Mouse (Mus musculus) CH12.LX (cell line): ENCODE results near the gene Tmem63c. TPM values are rescaled to one million over a fixed set of nuclear protein-coding genes. Genes with fewer than 3 reads are reported as not detected.

ENCODE experiments used
- DNase-seq: peaks from one replicate; pipeline ENCODE4 v3.0.0-alpha.2; 2013; ENCODE audit errors: extremely low read depth
- H3K27ac ChIP-seq: 2 replicates; pipeline ENCODE4 v1.5.1; 2012; ENCODE audit warnings: low read depth, mild to moderate bottlenecking, control low read depth, moderate library complexity; ENCODE audit not compliant: insufficient read depth
- H3K27me3 ChIP-seq: replicated peaks from 2 replicates; pipeline ENCODE3; 2012; ENCODE audit warnings: inconsistent platforms
- H3K36me3 ChIP-seq, 2 experiments: replicated peaks in 1 of 2; 2 replicates each; pipeline versions ENCODE3 to v1.6.1; 2012; ENCODE audit warnings: inconsistent platforms in 1 of 2, low read length in 1 of 2, mild to moderate bottlenecking in 1 of 2, mixed read lengths in 1 of 2, moderate library complexity in 1 of 2; ENCODE audit not compliant: control insufficient read depth in 1 of 2, insufficient read depth in 1 of 2
- H3K4me1 ChIP-seq, 2 experiments: 2 replicates each; pipeline ENCODE4 v1.6.1; 2012; ENCODE audit warnings: inconsistent platforms in 1 of 2, moderate library complexity in 1 of 2; ENCODE audit not compliant: insufficient read depth in 2 of 2, control insufficient read depth in 1 of 2
- H3K4me2 ChIP-seq: 2 replicates; pipeline ENCODE4 v1.6.1; 2012; ENCODE audit warnings: low read depth, mild to moderate bottlenecking, control low read depth; ENCODE audit not compliant: poor library complexity, insufficient read depth, severe bottlenecking
- H3K4me3 ChIP-seq, 3 experiments: fragments of 150-350 bp in 1 of 3; sonication (generic) in 1 of 3; replicated peaks in 1 of 3; 2 replicates each; pipeline versions ENCODE3 to v1.5.1; 2011 to 2012; ENCODE audit warnings: low read depth in 2 of 3, low read length in 2 of 3, mild to moderate bottlenecking in 2 of 3, moderate library complexity in 2 of 3, control low read depth in 1 of 3, improper control_type of control experiment in 1 of 3, inconsistent platforms in 1 of 3, mixed read lengths in 1 of 3; ENCODE audit not compliant: poor library complexity in 1 of 3
- H3K79me2 ChIP-seq: replicated peaks from 2 replicates; pipeline ENCODE4 v1.6.1; 2012; ENCODE audit warnings: mild to moderate bottlenecking, moderate library complexity; ENCODE audit not compliant: control insufficient read depth, poor library complexity, insufficient read depth, severe bottlenecking; ENCODE audit errors: extremely low read depth
- H3K9ac ChIP-seq: 2 replicates; pipeline ENCODE4 v1.6.1; 2012; ENCODE audit warnings: low read depth, mild to moderate bottlenecking, control low read depth, moderate library complexity; ENCODE audit not compliant: insufficient read depth
- H3K9me3 ChIP-seq: replicated peaks from 2 replicates; pipeline ENCODE3; 2012; ENCODE audit warnings: low read length, inconsistent platforms, mixed read lengths
- CHD2 ChIP-seq: IDR thresholded peaks from 2 replicates; pipeline ENCODE4 v1.6.1; 2011; ENCODE audit warnings: low read length, improper control_type of control experiment
- E2F4 ChIP-seq: IDR thresholded peaks from 2 replicates; pipeline ENCODE4 v1.6.1; 2011; ENCODE audit warnings: low read depth, low read length, improper control_type of control experiment; ENCODE audit not compliant: insufficient replicate concordance
- ELF1 ChIP-seq: IDR thresholded peaks from 2 replicates; pipeline ENCODE4 v1.6.1; 2014; ENCODE audit warnings: low read depth, mild to moderate bottlenecking, inconsistent platforms, low read length, improper control_type of control experiment
- ETS1 ChIP-seq: conservative IDR thresholded peaks from 2 replicates; pipeline ENCODE4 v1.6.1; 2012; ENCODE audit warnings: low read depth, mild to moderate bottlenecking, inconsistent platforms, low read length, improper control_type of control experiment, moderate library complexity
- GABPA ChIP-seq: IDR thresholded peaks from 2 replicates; pipeline ENCODE4 v1.6.1; 2012; ENCODE audit warnings: low read depth, low read length, improper control_type of control experiment, inconsistent platforms; ENCODE audit not compliant: insufficient replicate concordance
- HCFC1 ChIP-seq: IDR thresholded peaks from 2 replicates; pipeline ENCODE4 v1.6.1; 2012; ENCODE audit warnings: low read depth, mild to moderate bottlenecking, inconsistent platforms, low read length, improper control_type of control experiment
- IRF4 ChIP-seq: IDR thresholded peaks from 2 replicates; pipeline ENCODE4 v1.6.1; 2014; ENCODE audit warnings: low read depth, mild to moderate bottlenecking, inconsistent platforms, low read length, improper control_type of control experiment
- JUN ChIP-seq: IDR thresholded peaks from 2 replicates; pipeline ENCODE4 v1.6.1; 2011; ENCODE audit warnings: low read depth, mild to moderate bottlenecking, low read length, improper control_type of control experiment, moderate library complexity; ENCODE audit not compliant: insufficient read depth
- KAT2A ChIP-seq: IDR thresholded peaks from 2 replicates; pipeline ENCODE4 v1.6.1; 2012; ENCODE audit warnings: low read length, improper control_type of control experiment, inconsistent platforms; ENCODE audit not compliant: insufficient replicate concordance
- MAFK ChIP-seq: IDR thresholded peaks from 2 replicates; pipeline ENCODE4 v1.6.1; 2011; ENCODE audit warnings: low read length, improper control_type of control experiment; ENCODE audit not compliant: insufficient replicate concordance
- MAX ChIP-seq: IDR thresholded peaks from 2 replicates; pipeline ENCODE4 v1.6.1; 2011; ENCODE audit warnings: low read length, improper control_type of control experiment
- MAZ ChIP-seq: IDR thresholded peaks from 2 replicates; pipeline ENCODE4 v1.6.1; 2012; ENCODE audit warnings: low read depth, mild to moderate bottlenecking, inconsistent platforms, low read length, improper control_type of control experiment, moderate library complexity
- MXI1 ChIP-seq: IDR thresholded peaks from 2 replicates; pipeline ENCODE4 v1.6.1; 2011; ENCODE audit warnings: mild to moderate bottlenecking, low read depth, low read length, improper control_type of control experiment
- MYC ChIP-seq: IDR thresholded peaks from 2 replicates; pipeline ENCODE4 v1.6.1; 2011; ENCODE audit warnings: low read depth, mild to moderate bottlenecking, improper control_type of control experiment, low read length
- NRF1 ChIP-seq: IDR thresholded peaks from 2 replicates; pipeline ENCODE4 v1.6.1; 2014; ENCODE audit warnings: low read depth, mild to moderate bottlenecking, inconsistent platforms, low read length, improper control_type of control experiment, moderate library complexity
- PAX5 ChIP-seq: IDR thresholded peaks from 2 replicates; pipeline ENCODE4 v1.6.1; 2012; ENCODE audit warnings: low read length, inconsistent platforms, mixed read lengths
- POLR2AphosphoS2 ChIP-seq: IDR thresholded peaks from 2 replicates; pipeline ENCODE4 v1.6.1; 2011; ENCODE audit warnings: low read depth, low read length, improper control_type of control experiment
- RAD21 ChIP-seq: IDR thresholded peaks from 2 replicates; pipeline ENCODE4 v1.6.1; 2011; ENCODE audit warnings: low read depth, mild to moderate bottlenecking, low read length, improper control_type of control experiment, moderate library complexity
- RCOR1 ChIP-seq: conservative IDR thresholded peaks from 2 replicates; pipeline ENCODE4 v1.6.1; 2012; ENCODE audit warnings: low read depth, mild to moderate bottlenecking, inconsistent platforms, low read length, improper control_type of control experiment
- SIN3A ChIP-seq: IDR thresholded peaks from 2 replicates; pipeline ENCODE4 v1.6.1; 2012; ENCODE audit warnings: low read length, improper control_type of control experiment, inconsistent platforms
- SMC3 ChIP-seq: IDR thresholded peaks from 2 replicates; pipeline ENCODE4 v1.6.1; 2011; ENCODE audit warnings: low read depth, low read length, improper control_type of control experiment
- TBP ChIP-seq: conservative IDR thresholded peaks from 2 replicates; pipeline ENCODE4 v1.6.1; 2011; ENCODE audit warnings: low read depth, low read length, improper control_type of control experiment
- TCF12 ChIP-seq: IDR thresholded peaks from 2 replicates; pipeline ENCODE4 v1.6.1; 2014; ENCODE audit warnings: low read depth, mild to moderate bottlenecking, inconsistent platforms, low read length, improper control_type of control experiment
- USF1 ChIP-seq: IDR thresholded peaks from 2 replicates; pipeline ENCODE4 v1.6.1; 2014; ENCODE audit warnings: low read depth, mild to moderate bottlenecking, inconsistent platforms, low read length, improper control_type of control experiment
- USF2 ChIP-seq: conservative IDR thresholded peaks from 2 replicates; pipeline ENCODE4 v1.6.1; 2011; ENCODE audit warnings: low read depth, low read length, improper control_type of control experiment
- ZKSCAN1 ChIP-seq: IDR thresholded peaks from 2 replicates; pipeline ENCODE4 v1.6.1; 2012; ENCODE audit warnings: low read depth, inconsistent platforms, low read length, improper control_type of control experiment, borderline replicate concordance
- ZMIZ1 ChIP-seq: IDR thresholded peaks from 2 replicates; pipeline ENCODE4 v1.6.1; 2012; ENCODE audit warnings: low read depth, mild to moderate bottlenecking, inconsistent platforms, low read length, improper control_type of control experiment
- ZNF384 ChIP-seq: IDR thresholded peaks from 2 replicates; pipeline ENCODE4 v1.6.1; 2012; ENCODE audit warnings: low read depth, low read length, improper control_type of control experiment, inconsistent platforms
- dilution Hi-C: fragments of 300-500 bp; cut with MboI; formaldehyde crosslinking; loops from 2 replicates; pipeline ENCODE4 v1.14.3; 2020; ENCODE audit warnings: low sequenced_read_pairs; ENCODE audit not compliant: extremely low pct_unique_long_range_greater_than_20kb, extremely low pct_ligation_motif_present
- in situ Hi-C: fragments of 300-500 bp; cut with MboI; formaldehyde crosslinking; loops from 3 replicates; pipeline ENCODE4 v1.14.3; 2019; ENCODE audit warnings: low sequenced_read_pairs, low pct_ligation_motif_present, low pct_unique_long_range_greater_than_20kb, mixed read lengths
- polyA plus RNA-seq: library from polyadenylated mRNA; unstranded; fragments of >175 nt; gene quantifications from 2 replicates; pipeline ENCODE4 v1.2.1, GENCODE M21; 2012; ENCODE audit warnings: low read depth; ENCODE audit not compliant: insufficient read length
- total RNA-seq, 2 experiments: library from RNA; depleted of rRNA; stranded (reverse); fragments of 300-350 nt in 1 of 2; fragments of >200 nt in 1 of 2; gene quantifications; 2 replicates each; pipeline ENCODE4 v1.2.3; 2012 to 2014

Tmem63c gene
- total and polyA plus RNA-seq, 3 experiments = 0.08 to 0.53 (median 0.11) TPM

DNA sequence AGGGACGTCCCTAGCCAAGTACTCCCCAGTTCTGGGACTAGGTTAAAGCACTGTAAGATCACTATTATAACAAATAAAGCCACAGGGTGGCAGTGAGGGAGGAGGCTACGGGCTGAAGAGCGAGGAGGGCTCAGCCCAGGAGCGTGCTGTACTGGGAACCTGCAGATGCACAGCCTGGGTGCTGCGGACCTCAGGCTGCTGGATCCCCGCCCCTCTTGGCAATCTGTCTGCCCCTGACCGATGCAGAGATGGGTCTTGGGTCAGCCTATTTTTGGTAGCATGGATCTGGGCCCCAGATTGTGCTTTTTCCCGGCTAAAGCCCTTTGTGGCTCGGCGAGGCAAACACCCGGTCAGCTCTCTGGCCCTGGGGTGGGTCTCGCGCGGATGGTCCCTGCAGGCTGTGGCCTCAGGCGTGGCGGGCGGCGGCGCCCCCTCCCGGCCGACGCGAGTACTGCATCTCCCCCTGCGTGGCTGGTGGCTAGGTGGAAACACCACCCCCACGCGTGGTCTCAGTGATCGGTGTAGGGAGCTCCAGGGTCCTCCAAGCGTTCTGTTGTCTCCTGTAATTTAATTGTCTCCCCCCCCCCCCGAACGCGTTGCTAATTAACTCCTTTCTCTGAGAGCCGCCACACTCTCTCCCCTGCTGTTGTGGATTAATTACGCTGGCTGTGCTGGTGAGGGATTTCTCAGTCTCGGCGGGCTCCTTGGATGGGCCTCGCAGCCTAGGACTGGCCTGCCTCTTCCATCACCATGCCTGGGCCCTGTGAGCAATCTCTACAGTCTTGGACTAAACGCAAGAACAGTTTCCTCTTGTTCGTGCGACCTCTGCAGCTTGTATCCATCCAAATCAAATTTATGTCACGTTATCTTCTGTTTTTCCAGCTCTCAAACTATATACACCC, 46.5 kb upstream of the Tmem63c start (continued):
- no peak for TF ChIP-seq SIN3A
- TF ChIP-seq MYC = no peak
- TF ChIP-seq HCFC1 = no peak
- no peak for TF ChIP-seq ZNF384
- no peak for TF ChIP-seq TBP
- no peak for TF ChIP-seq MXI1
- no peak for TF ChIP-seq USF1
- no peak for TF ChIP-seq TCF12
- TF ChIP-seq NRF1 = no peak
- TF ChIP-seq SMC3 = peak; percentile 78
- TF ChIP-seq JUN = no peak
- no peak for TF ChIP-seq ELF1
- no peak for TF ChIP-seq IRF4
- no peak for TF ChIP-seq GABPA
- TF ChIP-seq ZKSCAN1 = no peak
- peak; percentile 58 for TF ChIP-seq RAD21
- TF ChIP-seq MAZ = no peak

DNA sequence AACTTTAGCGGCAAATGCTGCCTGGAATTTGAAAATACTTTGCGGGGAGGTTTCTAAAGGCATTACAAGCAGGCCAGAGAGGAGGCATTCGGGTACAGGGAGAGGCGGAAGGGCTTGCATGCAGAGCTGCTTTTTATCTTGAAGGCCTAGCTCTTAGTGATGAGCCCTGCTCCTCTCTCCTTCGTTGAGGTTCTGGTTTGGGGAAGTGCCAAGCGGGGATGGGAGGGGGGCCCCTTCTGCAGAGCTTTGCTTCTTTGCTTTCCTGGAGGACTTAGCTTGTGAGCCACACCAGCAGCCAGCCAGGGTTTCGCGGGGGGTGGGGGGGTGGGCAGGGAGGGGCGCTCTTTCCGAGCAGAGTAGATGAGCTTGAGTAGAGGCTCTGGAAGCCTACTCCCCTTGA, 45.4 kb upstream of the Tmem63c start:
- Histone ChIP-seq H3K9me3 (no peaks in the 10 kb centered on the region), H3K27me3 (peaks cover 29% of the 10 kb centered on the region), H3K4me1 (peaks cover 0 to 8% of the 10 kb centered on the region in 2 experiments; a peak in 2 of 4 replicates), H3K4me2 (no peak overlapping the region), H3K79me2 (no peaks in the 10 kb centered on the region), H3K9ac (no peak overlapping the region), H3K27ac (no peak overlapping the region), H3K4me3 (no peak overlapping the region), H3K36me3 (no peaks in the 10 kb centered on the region)
- dilution Hi-C loops (no loop called here), in situ Hi-C loops (no loop called here)
- no peak for DNase-seq
- no peak for TF ChIP-seq KAT2A
- no peak for TF ChIP-seq RAD21
- TF ChIP-seq USF2 = no peak
- TF ChIP-seq ZMIZ1 = no peak
- TF ChIP-seq PAX5 = no peak
- no peak for TF ChIP-seq ETS1
- TF ChIP-seq USF1 = no peak
- TF ChIP-seq MAZ = no peak
- no peak for TF ChIP-seq E2F4
- no peak for TF ChIP-seq MXI1
- TF ChIP-seq RCOR1 = no peak
- TF ChIP-seq SMC3 = no peak
- TF ChIP-seq MAFK = no peak
- no peak for TF ChIP-seq POLR2AphosphoS2
- TF ChIP-seq CHD2 = no peak
- no peak for TF ChIP-seq MAX
- no peak for TF ChIP-seq HCFC1
